Mouse (Mus musculus) heart, postnatal 0 days (tissue): ENCODE results near the gene Adarb1. TPM values are rescaled to one million over a fixed set of nuclear protein-coding genes. Genes with fewer than 3 reads are reported as not detected.

Experiments
- ATAC-seq: fragments of 200-750 bp; cut with Nextera tagmentation; 2 replicates; pipeline ENCODE4 v1.8.0; 2017; ENCODE audit warnings: low read depth, moderate number of reproducible peaks, moderate library complexity; ENCODE audit not compliant: insufficient read depth
- DNase-seq: peaks from one replicate; pipeline ENCODE4 v3.0.0-alpha.2; 2016; ENCODE audit warnings: low spot score
- H3K27ac ChIP-seq: fragments of 300-500 bp; sonication (generic); 2 replicates; pipeline ENCODE4 v1.5.1; 2014; ENCODE audit warnings: low read depth, mild to moderate bottlenecking
- H3K27me3 ChIP-seq: fragments of 300-500 bp; sonication (generic); 2 replicates; pipeline ENCODE4 v1.6.1; 2014; ENCODE audit warnings: low read length, mixed read lengths; ENCODE audit not compliant: control insufficient read depth, insufficient read depth
- H3K36me3 ChIP-seq: fragments of 300-500 bp; sonication (generic); replicated peaks from 2 replicates; pipeline ENCODE4 v1.6.1; 2014; ENCODE audit warnings: low read length, mixed read lengths; ENCODE audit not compliant: control insufficient read depth, insufficient read depth
- H3K4me1 ChIP-seq: fragments of 300-500 bp; sonication (generic); 2 replicates; pipeline ENCODE4 v1.6.1; 2014; ENCODE audit warnings: antibody characterized with exemption; ENCODE audit not compliant: control insufficient read depth, insufficient read depth
- H3K4me2 ChIP-seq: fragments of 300-500 bp; sonication (generic); 2 replicates; pipeline ENCODE4 v1.6.1; 2014; ENCODE audit warnings: low read depth, mild to moderate bottlenecking, low read length, moderate library complexity
- H3K4me3 ChIP-seq: fragments of 300-500 bp; sonication (generic); 2 replicates; pipeline ENCODE4 v1.5.1; 2014; ENCODE audit warnings: low read depth, low read length
- H3K9ac ChIP-seq: fragments of 300-500 bp; sonication (generic); replicated peaks from 2 replicates; pipeline ENCODE4 v1.6.1; 2014; ENCODE audit warnings: low read depth, low read length, mixed read lengths
- H3K9me3 ChIP-seq: fragments of 300-500 bp; sonication (generic); replicated peaks from 2 replicates; pipeline ENCODE4 v1.6.1; 2016; ENCODE audit warnings: low read length; ENCODE audit not compliant: control insufficient read depth
- CTCF ChIP-seq: IDR thresholded peaks from 2 replicates; pipeline ENCODE4 v1.5.1; 2016; ENCODE audit warnings: antibody characterized with exemption, control low read depth, low read depth
- EP300 ChIP-seq: IDR thresholded peaks from 2 replicates; pipeline ENCODE4 v1.6.1; 2016; ENCODE audit warnings: antibody characterized with exemption, low read depth
- WGBS: fragments of 180-500 bp; shearing (Covaris S2); extraction: QIAGEN DNeasy Blood & Tissue Kit; methylation state at CpG from one replicate; pipeline ENCODE4 v1.1.7; 2014; 5-methylcytosine and 5-hydroxymethylcytosine counted together
- polyA plus RNA-seq: library from polyadenylated mRNA; unstranded; fragments of >200 nt; fragmentation: Nextera tagmentation; extraction: Ambion mirVana; gene quantifications from 2 replicates; pipeline ENCODE4 v1.2.1, GENCODE M21; 2015
- total RNA-seq: library from RNA; depleted of rRNA; stranded (reverse); fragments of >200 nt; gene quantifications from 2 replicates; pipeline ENCODE4 v1.2.3, GENCODE M21; 2014; ENCODE audit warnings: low replicate concordance

The Adarb1 gene
- total and polyA plus RNA-seq, 2 experiments from 2014 or later: 7.8 to 23.7 TPM

DNA sequence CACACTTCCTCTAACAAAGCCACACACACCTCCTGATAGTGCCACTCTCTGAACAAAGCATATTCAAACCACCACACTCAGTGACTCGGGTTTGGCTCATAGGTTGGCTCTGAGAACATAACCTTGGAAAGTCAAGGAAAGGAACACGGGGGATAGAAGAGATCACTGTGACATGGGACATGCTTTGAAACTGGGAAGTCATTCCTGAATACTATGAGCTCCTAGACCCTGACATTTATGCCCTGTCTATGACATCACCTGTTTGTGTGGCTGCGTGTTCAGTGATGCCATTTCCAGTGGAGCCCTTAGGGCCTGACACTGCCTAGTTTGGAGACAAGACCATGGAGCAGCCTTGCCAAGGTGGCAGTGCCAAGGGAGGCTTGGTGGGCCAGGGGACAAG is 39.6 kb upstream of the Adarb1 start:
- H3K4me3 ChIP-seq: no peak overlapping the region
- no peaks in the 10 kb centered on the region for H3K36me3 ChIP-seq
- H3K4me2 ChIP-seq: no peak overlapping the region
- ATAC-seq (no peak), DNase-seq (no peak)
- WGBS: 81% methylated on average over 3 of the region's 3 CpGs
- no peak for TF ChIP-seq CTCF
- TF ChIP-seq EP300: no peak
- no peak overlapping the region for H3K27ac ChIP-seq
- peaks cover 23% of the 10 kb centered on the region for H3K4me1 ChIP-seq
- H3K27me3 ChIP-seq: no peaks in the 10 kb centered on the region
- no peak overlapping the region for H3K9ac ChIP-seq
- H3K9me3 ChIP-seq: no peaks in the 10 kb centered on the region

DNA sequence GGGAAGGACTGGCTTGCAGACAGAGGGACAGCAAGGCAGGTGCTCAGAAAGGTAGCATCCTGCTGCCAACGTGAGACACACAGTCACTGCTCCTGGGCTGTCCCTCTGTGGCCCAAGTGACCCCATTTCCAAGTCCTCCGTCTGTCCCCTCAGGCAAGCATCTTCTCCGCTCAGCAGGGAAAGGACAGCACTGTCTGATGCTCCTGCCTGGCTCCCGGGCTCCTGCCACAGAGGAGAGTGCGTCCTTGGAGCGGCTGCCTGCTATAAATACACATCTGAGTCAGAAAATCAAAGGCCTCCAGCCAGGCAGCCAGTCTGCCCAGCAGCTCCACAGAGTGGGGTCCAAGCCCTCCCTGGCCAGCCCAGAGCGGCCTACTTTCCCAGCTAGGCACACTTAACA is 38.4 kb upstream of the Adarb1 start:
- H3K27ac ChIP-seq: peak overlapping the region; percentile 91
- peak; percentile 83 for DNase-seq

DNA sequence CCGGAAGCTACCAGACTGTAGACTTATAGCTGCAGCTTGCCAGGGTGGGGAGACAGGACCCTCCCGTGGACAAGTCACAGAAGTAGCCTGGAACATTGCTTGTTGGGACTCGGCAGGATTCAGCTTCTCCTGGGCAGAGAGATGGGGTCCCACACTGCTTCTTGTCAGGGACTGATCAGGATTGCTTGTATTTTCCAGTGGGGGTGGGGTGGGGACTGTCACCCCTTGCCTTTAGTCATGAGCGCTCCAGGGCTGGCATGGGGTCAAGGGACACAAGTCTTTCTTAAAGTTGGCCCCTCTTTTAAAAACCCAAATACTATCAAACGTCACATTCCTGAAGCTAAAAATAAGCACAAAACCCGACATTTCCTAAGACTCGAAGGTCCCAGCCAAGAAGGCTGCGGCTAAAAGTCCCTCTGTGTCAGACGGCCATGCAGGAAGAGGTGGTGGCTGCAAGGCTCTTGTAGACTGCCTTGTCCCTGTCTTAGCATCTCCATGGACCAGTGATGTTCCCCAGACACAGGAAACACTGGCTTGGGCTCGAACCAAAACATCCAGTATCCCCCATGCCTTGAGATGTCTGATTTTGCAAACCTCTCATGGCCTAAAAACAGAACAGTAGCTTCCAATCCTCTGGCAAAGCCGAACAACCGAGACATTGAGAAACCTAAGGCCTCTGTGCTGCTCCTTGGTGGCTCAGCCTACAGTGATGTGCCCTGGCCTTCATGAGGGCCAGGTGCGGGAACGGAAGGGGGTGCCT is 37.4 kb upstream of the Adarb1 start:
- no peaks in the 10 kb centered on the region for H3K9me3 ChIP-seq
- no peaks in the 10 kb centered on the region for H3K27me3 ChIP-seq
- no peak overlapping the region for H3K4me3 ChIP-seq
- peak overlapping the region; percentile 91 for H3K27ac ChIP-seq
- DNase-seq (peak; percentile 38), ATAC-seq (peak; percentile 21; the same call in 1 of the 2 replicates)
- no peak overlapping the region for H3K4me2 ChIP-seq
- 52% methylated on average over 14 of the region's 14 CpGs for WGBS
- H3K9ac ChIP-seq: no peak overlapping the region
- H3K4me1 ChIP-seq: peaks cover 23% of the 10 kb centered on the region
- TF ChIP-seq CTCF: no peak
- no peak for TF ChIP-seq EP300
- no peaks in the 10 kb centered on the region for H3K36me3 ChIP-seq

More for the DNA sequence above, 38.4 kb upstream of the Adarb1 start:
- no peaks in the 10 kb centered on the region for H3K36me3 ChIP-seq
- no peak overlapping the region for H3K4me3 ChIP-seq
- H3K4me1 ChIP-seq: peaks cover 23% of the 10 kb centered on the region
- H3K9ac ChIP-seq: no peak overlapping the region
- H3K27me3 ChIP-seq: no peaks in the 10 kb centered on the region
- TF ChIP-seq CTCF (no peak), EP300 (peak; percentile 41; the same call in 1 of the 2 replicates)
- ATAC-seq: peak; percentile 90
- WGBS: 33% methylated on average over 7 of the region's 7 CpGs
- H3K4me2 ChIP-seq: no peak overlapping the region
- no peaks in the 10 kb centered on the region for H3K9me3 ChIP-seq

DNA sequence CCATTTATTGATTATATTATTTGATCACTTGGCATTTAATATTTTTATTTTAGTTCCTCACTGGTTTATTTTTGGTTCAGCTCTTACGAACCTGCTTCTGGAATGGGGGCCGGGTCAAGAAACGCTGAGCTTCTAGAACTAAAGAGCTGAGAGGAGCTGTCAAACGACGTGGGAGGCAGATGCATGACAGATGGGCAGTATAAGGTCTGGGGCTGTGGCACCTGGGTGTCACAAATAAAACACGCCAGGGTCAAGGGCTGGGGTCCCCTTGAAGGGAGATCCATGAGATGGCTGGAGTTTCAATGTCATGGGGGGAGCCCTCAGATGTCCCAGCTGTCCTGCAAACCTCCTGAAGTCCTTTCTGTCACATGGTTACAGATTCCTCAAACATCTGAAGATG is 36.7 kb upstream of the Adarb1 start:
- Histone ChIP-seq H3K27me3 (no peaks in the 10 kb centered on the region), H3K36me3 (no peaks in the 10 kb centered on the region), H3K4me1 (peaks cover 23% of the 10 kb centered on the region), H3K4me2 (no peak overlapping the region), H3K9ac (no peak overlapping the region), H3K4me3 (no peak overlapping the region), H3K9me3 (no peaks in the 10 kb centered on the region), H3K27ac (peak overlapping the region; percentile 91)
- TF ChIP-seq CTCF (no peak), EP300 (no peak)
- ATAC-seq (no peak), DNase-seq (no peak)
- 41% methylated on average over 6 of the region's 6 CpGs for WGBS

DNA sequence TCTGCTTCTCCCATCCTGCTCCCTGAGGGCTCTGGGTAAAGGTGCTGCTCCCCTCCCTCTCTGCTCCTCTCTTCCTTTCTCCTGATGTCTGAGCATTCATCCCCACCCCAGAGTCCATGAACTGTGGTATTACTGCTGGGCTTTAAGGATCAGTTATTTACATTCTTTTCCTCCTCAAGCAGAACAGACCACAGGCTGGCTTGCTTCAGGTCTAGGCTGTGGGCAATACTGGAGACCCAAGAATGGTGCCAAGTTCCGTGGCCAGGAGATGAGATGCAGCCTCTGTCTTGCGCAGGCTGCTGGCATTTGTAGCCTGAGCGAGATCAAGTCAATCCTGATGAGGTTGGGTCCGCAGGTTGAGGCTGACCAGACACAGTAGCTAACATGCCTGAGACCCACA is 33.8 kb upstream of the Adarb1 start:
- no peak overlapping the region for H3K4me2 ChIP-seq

DNA sequence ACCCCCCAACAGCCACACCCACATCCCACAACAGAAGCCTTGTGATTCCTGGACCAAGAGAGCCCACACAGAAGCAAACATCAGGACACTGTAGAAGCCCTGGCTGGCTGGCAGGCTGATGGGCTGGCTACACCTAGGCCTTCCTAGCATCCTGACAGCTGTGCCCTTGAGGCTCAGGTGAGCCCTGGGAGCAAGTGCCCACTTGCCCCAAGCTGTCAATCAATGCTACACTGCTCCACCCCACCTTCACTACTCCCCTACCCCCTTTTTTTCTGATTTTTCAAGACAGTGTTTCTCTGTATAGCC is 32.0 kb upstream of the Adarb1 start:
- Histone ChIP-seq H3K9me3 (no peaks in the 10 kb centered on the region), H3K4me1 (peaks cover 38% of the 10 kb centered on the region)

More for the DNA sequence above, 33.8 kb upstream of the Adarb1 start:
- Histone ChIP-seq H3K27me3 (no peaks in the 10 kb centered on the region), H3K36me3 (no peaks in the 10 kb centered on the region), H3K27ac (no peak overlapping the region), H3K4me3 (no peak overlapping the region), H3K9me3 (no peaks in the 10 kb centered on the region), H3K9ac (no peak overlapping the region), H3K4me1 (peaks cover 52% of the 10 kb centered on the region)
- ATAC-seq (no peak), DNase-seq (no peak)
- WGBS: 82% methylated on average over 4 of the region's 4 CpGs
- no peak for TF ChIP-seq EP300
- TF ChIP-seq CTCF: no peak

More for the DNA sequence above, 32.0 kb upstream of the Adarb1 start:
- H3K4me3 ChIP-seq: no peak overlapping the region
- ATAC-seq (no peak), DNase-seq (peak; percentile 5)
- no peaks in the 10 kb centered on the region for H3K27me3 ChIP-seq
- H3K9ac ChIP-seq: no peak overlapping the region
- H3K27ac ChIP-seq: peak overlapping the region; percentile 83
- TF ChIP-seq EP300 (no peak), CTCF (no peak)
- no peaks in the 10 kb centered on the region for H3K36me3 ChIP-seq
- H3K4me2 ChIP-seq: peak overlapping the region; percentile 57
